Mouse (Mus musculus) neural tube, embryonic 13.5 days (tissue): ENCODE data around the gene Fam25c. TPM values are rescaled to one million over a fixed set of nuclear protein-coding genes. Genes with fewer than 3 reads are reported as not detected.

Experiments used
- ATAC-seq: fragments of 200-750 bp; cut with Nextera tagmentation; 2 replicates; pipeline ENCODE4 v1.8.0; 2017; ENCODE audit warnings: low read depth, mild to moderate bottlenecking, moderate TSS enrichment, moderate library complexity
- H3K27ac ChIP-seq: fragments of 300-500 bp; sonication (generic); replicated peaks from 2 replicates; pipeline ENCODE4 v1.5.1; 2015; ENCODE audit warnings: moderate library complexity, mild to moderate bottlenecking, inconsistent platforms
- H3K27me3 ChIP-seq: fragments of 300-500 bp; sonication (generic); 2 replicates; pipeline ENCODE4 v1.6.1; 2015; ENCODE audit warnings: mild to moderate bottlenecking, inconsistent platforms
- H3K36me3 ChIP-seq: fragments of 300-500 bp; sonication (generic); 2 replicates; pipeline ENCODE4 v1.6.1; 2015; ENCODE audit warnings: mild to moderate bottlenecking, inconsistent platforms
- H3K4me1 ChIP-seq: fragments of 300-500 bp; sonication (generic); replicated peaks from 2 replicates; pipeline ENCODE4 v1.6.1; 2015; ENCODE audit warnings: inconsistent platforms
- H3K4me2 ChIP-seq: fragments of 300-500 bp; sonication (generic); 2 replicates; pipeline ENCODE4 v1.6.1; 2015; ENCODE audit warnings: inconsistent platforms, mild to moderate bottlenecking, moderate library complexity
- H3K4me3 ChIP-seq: fragments of 300-500 bp; sonication (generic); 2 replicates; pipeline ENCODE4 v1.5.1; 2015; ENCODE audit warnings: mild to moderate bottlenecking, inconsistent platforms
- H3K9ac ChIP-seq: fragments of 300-500 bp; sonication (generic); 2 replicates; pipeline ENCODE4 v1.6.1; 2015; ENCODE audit warnings: moderate library complexity, mild to moderate bottlenecking, inconsistent platforms
- H3K9me3 ChIP-seq: fragments of 300-500 bp; sonication (generic); 2 replicates; pipeline ENCODE4 v1.6.1; 2016; ENCODE audit warnings: inconsistent platforms
- WGBS: fragments of 180-500 bp; shearing (Covaris S2); methylation state at CpG from one replicate; pipeline ENCODE4 v1.1.7; 2015; 5-methylcytosine and 5-hydroxymethylcytosine counted together
- polyA plus RNA-seq: library from polyadenylated mRNA; unstranded; fragments of >200 nt; fragmentation: Nextera tagmentation; extraction: Ambion mirVana; gene quantifications from 2 replicates; pipeline ENCODE4 v1.2.1, GENCODE M21; 2015

Gene Fam25c
- polyA plus RNA-seq, 1 experiment from 2014 or later, result not detected

DNA sequence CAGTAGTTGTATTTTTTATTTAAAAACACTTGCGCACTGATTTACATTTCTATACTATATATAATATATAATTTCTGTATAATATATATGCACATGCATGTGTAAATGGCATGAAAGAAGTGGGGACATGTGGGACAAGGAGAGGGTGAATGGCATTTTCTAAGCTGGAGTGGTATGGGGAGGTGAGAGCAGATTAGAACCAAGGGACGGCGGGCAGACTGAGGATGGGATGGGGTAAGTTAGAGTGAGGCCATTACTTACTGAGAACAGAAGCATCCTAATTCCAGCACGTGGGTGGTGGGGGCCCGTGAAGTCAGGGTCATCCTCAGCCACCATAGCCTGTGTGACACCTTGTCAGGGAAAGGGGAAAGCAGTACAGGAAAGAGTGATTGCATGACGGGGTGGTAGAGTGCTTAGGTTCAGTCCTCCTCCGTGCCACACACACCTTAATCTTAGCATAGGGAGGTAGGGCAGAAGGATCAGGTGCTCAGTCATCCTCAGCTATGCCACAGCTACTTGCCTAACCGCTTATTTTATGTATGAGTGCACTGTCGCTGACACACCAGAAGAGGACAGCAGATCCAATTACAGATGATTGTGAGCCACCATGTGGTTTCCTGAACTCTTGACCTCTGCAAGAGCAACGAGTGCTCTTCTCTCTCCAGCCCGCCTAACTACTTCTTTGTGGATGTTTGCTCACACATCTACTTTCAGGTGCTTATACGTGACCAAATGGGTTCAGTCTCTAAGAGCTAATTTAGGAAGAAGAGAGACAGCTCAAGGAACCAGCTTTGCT is 9.3 kb downstream of the Fam25c start:
- Histone ChIP-seq H3K36me3 (peaks cover 32% of the 10 kb centered on the region), H3K9ac (no peak overlapping the region), H3K9me3 (no peaks in the 10 kb centered on the region), H3K4me3 (no peak overlapping the region), H3K4me1 (no peaks in the 10 kb centered on the region), H3K27me3 (no peaks in the 10 kb centered on the region), H3K27ac (no peak overlapping the region), H3K4me2 (no peak overlapping the region)
- WGBS, result 60% methylated on average over 12 of the region's 12 CpGs
- 0 out of 2 replicates have a peak, but pooled peaks have one; percentile 40 for ATAC-seq

DNA sequence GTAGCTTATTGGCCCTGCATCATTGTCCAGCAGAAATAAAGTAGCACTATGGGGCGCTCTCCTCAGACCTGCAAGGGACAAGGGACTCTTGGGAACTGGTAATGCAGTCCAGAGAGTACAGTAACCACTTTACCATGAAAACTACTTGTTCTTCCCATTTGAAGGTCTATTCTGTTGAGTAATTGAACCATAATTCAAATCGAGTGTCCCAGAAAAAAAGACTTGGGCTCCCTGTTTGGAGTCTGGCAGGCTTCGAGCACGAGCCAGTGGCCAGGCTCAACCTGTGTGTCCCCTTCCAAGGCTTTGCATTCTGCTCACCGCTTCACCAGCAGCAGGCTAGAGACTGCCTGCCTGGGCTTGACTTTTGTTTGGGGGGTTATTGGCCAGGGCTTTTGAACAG is 10.9 kb downstream of the Fam25c start:
- H3K4me1 ChIP-seq, result no peaks in the 10 kb centered on the region
- WGBS, result 84% methylated on average over 5 of the region's 5 CpGs

DNA sequence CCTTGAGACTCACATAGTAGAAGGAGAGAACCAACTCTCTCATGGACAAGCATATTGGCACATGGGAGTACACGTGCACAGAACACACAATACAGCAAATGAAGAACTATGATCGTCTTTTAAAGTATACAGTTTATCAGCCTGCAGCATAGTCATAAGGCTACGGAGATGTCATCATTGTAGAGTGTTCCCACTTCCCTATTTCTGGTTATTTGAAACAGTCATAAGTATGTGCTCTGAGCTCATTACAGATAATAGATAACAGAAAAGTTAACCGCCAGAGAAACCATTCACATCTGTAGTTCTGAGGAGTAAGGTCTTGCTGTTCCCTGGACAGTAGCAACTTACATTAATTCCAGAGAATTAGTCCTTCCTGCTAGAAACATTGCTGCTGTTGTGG is 12.2 kb downstream of the Fam25c start:
- WGBS, result 95% methylated on average over 4 of the region's 4 CpGs

More for the DNA sequence above, 10.9 kb downstream of the Fam25c start:
- H3K9ac ChIP-seq, result no peak overlapping the region
- H3K9me3 ChIP-seq, result no peaks in the 10 kb centered on the region
- peaks cover 47% of the 10 kb centered on the region for H3K36me3 ChIP-seq
- no peak overlapping the region for H3K27ac ChIP-seq
- H3K4me2 ChIP-seq, result no peak overlapping the region
- ATAC-seq, result no peak
- H3K4me3 ChIP-seq, result no peak overlapping the region
- no peaks in the 10 kb centered on the region for H3K27me3 ChIP-seq

DNA sequence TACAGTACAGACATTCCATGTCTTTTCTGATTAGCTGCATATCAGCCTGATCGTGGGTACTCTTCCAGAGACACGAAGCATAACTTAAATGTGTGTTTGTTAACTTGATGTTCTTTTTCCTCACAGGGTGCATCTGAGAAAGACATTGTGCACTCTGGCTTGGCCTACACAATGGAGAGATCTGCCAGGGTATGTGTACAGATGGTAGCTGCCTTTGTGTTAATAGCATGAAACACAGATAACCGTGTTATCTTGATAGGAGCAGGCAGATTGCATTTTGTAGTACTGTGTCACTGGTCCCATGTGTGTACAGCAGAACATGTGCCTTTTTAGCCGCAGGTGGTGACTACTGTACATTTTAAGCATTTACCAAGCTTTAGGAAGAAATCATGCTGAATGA is 13.2 kb downstream of the Fam25c start:
- no peak overlapping the region for H3K4me3 ChIP-seq
- H3K4me1 ChIP-seq, result no peaks in the 10 kb centered on the region
- 91% methylated on average over 4 of the region's 4 CpGs for WGBS
- H3K27me3 ChIP-seq, result no peaks in the 10 kb centered on the region
- no peaks in the 10 kb centered on the region for H3K9me3 ChIP-seq
- H3K4me2 ChIP-seq, result no peak overlapping the region
- peaks cover 69% of the 10 kb centered on the region for H3K36me3 ChIP-seq
- H3K27ac ChIP-seq, result no peak overlapping the region
- no peak overlapping the region for H3K9ac ChIP-seq
- no peak for ATAC-seq

More for the DNA sequence above, 12.2 kb downstream of the Fam25c start:
- H3K4me3 ChIP-seq, result no peak overlapping the region
- ATAC-seq, result no peak
- H3K4me1 ChIP-seq, result no peaks in the 10 kb centered on the region
- no peaks in the 10 kb centered on the region for H3K9me3 ChIP-seq
- no peak overlapping the region for H3K9ac ChIP-seq
- H3K27ac ChIP-seq, result no peak overlapping the region
- no peak overlapping the region for H3K4me2 ChIP-seq
- H3K27me3 ChIP-seq, result no peaks in the 10 kb centered on the region
- peaks cover 58% of the 10 kb centered on the region for H3K36me3 ChIP-seq

DNA sequence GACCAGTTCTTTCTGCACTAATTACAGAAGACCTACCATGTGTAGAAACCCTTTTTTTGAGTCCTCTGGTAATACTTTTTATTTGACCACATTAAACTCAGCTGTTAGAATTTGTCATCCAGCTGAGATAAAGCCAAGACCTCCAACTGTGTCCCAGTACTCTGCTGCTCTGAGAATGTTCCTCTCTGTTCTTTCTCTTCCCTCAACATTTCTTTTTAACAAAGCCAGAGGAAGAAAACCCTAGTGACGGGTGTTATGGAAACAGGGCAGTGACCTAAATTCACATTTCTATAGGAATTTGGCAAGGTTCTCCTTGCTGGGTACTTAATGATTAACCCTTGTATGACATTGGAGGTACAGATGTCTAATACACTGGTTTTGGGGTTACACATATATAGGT is 15.8 kb downstream of the Fam25c start:
- WGBS, result 54% methylated on average over 1 of the region's 1 CpGs
- Histone ChIP-seq H3K27ac (no peak overlapping the region), H3K27me3 (no peaks in the 10 kb centered on the region), H3K4me2 (no peak overlapping the region), H3K9me3 (no peaks in the 10 kb centered on the region), H3K4me1 (no peaks in the 10 kb centered on the region), H3K9ac (no peak overlapping the region), H3K4me3 (no peak overlapping the region), H3K36me3 (peaks cover 92% of the 10 kb centered on the region)
- ATAC-seq, result no peak

DNA sequence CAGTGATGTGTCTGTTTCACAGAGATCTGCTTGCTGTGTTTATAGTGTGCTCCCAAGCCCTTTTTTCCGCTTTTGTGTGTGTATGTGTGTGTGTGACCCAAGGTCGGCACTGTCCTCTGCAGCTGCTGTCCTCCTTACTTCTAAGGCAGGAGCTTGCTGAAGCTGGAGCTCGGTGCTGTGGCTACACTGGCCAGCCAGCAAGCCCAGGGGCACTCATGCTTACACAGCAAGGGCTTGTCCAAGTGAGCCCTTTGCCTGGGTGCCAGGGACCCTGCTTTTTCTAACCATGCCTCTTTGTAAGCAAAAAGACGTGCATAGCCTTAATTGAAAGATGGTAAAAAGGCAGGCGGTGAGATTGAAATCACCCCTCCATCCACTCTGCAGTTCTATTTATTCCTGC is 22.8 kb downstream of the Fam25c start:
- Histone ChIP-seq H3K4me1 (no peaks in the 10 kb centered on the region), H3K27me3 (no peaks in the 10 kb centered on the region), H3K9ac (no peak overlapping the region), H3K27ac (peak overlapping the region; percentile 59), H3K4me2 (no peak overlapping the region), H3K9me3 (no peaks in the 10 kb centered on the region), H3K4me3 (no peak overlapping the region), H3K36me3 (peaks cover 89% of the 10 kb centered on the region)
- peak; percentile 44 for ATAC-seq
- 79% methylated on average over 5 of the region's 5 CpGs for WGBS

DNA sequence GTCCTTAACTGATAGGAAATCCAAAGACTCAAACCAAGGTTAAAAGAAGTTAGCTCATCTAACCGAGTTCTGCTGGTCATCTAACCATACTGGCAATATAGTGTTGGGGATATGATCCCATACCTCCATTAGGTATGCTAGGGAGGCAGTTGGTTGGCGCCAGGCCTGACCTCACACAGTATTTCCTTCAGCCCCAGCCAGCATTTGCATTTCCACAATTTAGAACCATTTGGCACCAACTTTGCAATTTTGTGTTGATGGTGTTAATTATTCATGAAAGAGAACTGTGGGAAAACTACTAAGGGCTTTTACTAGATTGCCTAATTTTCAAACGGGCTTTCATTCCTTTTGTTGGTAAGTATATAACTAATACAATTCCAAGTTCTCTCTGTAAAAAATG is 23.3 kb downstream of the Fam25c start:
- Histone ChIP-seq H3K9me3 (no peaks in the 10 kb centered on the region), H3K9ac (no peak overlapping the region), H3K4me1 (no peaks in the 10 kb centered on the region), H3K4me3 (no peak overlapping the region), H3K4me2 (no peak overlapping the region), H3K27me3 (no peaks in the 10 kb centered on the region), H3K36me3 (peaks cover 85% of the 10 kb centered on the region), H3K27ac (peak overlapping the region; percentile 4; the same call in 1 of the 2 replicates)
- WGBS, result 80% methylated on average over 3 of the region's 3 CpGs
- no peak for ATAC-seq

DNA sequence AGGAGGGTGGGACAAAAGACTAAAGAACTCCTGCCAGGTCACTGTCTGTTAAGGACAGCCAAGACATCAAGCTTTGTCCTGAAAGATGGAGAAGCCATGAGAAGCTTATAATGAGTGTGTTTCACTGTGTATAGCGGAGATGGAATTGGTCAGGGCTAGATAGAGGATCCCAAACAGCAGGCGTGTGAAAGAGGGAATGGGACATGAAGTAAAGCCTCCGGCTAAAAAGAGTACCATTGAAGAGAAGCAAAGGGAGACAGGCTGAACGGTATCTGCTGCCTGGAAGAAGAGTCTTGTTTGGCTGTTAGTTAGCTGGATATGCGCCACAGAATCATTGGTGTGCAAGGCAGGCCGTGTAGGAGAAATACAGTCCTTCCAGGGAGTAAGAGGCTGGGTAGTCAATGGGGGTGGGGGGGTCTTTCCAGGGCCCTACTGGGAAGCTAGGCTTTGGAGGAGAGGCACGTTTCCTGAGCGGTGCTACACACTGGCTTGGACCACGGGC is 24.5 kb downstream of the Fam25c start:
- H3K27ac ChIP-seq, result 0 out of 2 replicates have a peak overlapping the region, but pooled peaks have one; percentile 38
- peak; percentile 84 for ATAC-seq
- WGBS, result 78% methylated on average over 9 of the region's 9 CpGs
- H3K27me3 ChIP-seq, result no peaks in the 10 kb centered on the region
- H3K4me3 ChIP-seq, result no peak overlapping the region
- H3K4me1 ChIP-seq, result no peaks in the 10 kb centered on the region
- peaks cover 84% of the 10 kb centered on the region for H3K36me3 ChIP-seq
- H3K9me3 ChIP-seq, result no peaks in the 10 kb centered on the region
- no peak overlapping the region for H3K4me2 ChIP-seq
- H3K9ac ChIP-seq, result no peak overlapping the region

DNA sequence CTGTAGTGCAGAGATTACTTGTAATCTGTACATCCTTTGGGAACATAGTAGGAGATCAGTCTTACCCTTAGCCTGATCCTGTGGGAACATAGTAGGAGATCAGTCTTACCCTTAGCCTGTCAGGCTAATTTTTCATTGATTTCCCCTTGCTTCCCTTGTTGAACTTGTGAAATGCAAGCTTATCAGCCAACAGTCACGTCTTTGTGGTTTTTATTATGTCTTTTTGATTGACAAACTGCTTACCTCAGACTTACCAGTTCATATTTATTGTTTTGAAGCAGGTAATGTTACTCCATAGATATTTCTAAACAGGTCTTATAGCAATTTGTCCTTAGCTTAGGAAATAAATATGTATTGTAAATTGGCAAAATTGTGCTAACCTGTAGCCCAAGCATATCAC is 27.6 kb downstream of the Fam25c start:
- no peak overlapping the region for H3K4me3 ChIP-seq
- H3K27ac ChIP-seq, result no peak overlapping the region
- no peaks in the 10 kb centered on the region for H3K27me3 ChIP-seq
- H3K4me1 ChIP-seq, result no peaks in the 10 kb centered on the region
- no peak for ATAC-seq
- no peaks in the 10 kb centered on the region for H3K9me3 ChIP-seq
- no peak overlapping the region for H3K4me2 ChIP-seq
- H3K9ac ChIP-seq, result no peak overlapping the region
- H3K36me3 ChIP-seq, result peaks cover 80% of the 10 kb centered on the region
- WGBS, result 86% methylated on average over 1 of the region's 1 CpGs

DNA sequence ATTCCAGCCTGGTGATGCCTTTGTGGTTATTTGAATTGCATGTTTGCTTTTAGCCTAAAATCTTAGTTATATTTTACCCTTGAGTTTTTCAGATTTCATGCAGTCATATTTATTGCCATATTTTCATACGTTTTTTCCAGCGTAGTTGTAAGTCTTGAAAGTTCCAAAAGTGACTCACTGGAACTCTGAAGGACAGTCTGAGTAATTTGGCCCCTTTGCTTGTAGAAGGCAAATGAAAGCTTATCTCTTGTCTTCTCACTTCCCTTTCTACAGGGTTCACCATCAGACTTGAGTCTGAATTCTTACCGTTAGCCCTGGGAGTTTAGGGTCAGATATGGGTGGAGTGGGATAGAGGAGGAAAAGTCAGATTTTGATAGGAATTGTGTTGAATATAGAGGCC is 28.6 kb downstream of the Fam25c start:
- ATAC-seq, result no peak
- 91% methylated on average over 3 of the region's 3 CpGs for WGBS

DNA sequence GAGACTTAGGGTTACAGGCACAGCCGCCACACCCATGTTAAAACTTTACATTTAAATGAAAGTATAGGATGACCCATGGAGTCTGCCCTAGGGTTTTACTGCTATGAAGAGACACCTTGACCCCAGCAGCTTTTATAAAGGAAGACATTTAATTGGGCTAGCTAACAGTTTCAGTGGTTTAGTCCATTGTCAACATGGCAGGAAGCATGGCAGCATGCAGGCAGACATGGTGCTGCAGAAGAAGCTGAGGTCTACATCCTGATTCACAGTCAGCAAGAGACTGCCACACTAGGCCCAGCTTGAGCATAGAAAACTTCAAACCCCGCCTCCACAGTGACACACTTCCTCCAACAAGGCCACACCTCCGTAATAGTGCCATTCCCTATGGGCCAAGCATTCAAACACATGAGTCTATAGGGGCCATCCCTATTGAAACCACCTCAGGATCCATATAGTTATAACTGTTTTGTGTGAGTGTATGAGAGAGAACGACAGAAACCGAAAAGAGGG is 31.6 kb downstream of the Fam25c start:
- H3K36me3 ChIP-seq, result peaks cover 66% of the 10 kb centered on the region
- 97% methylated on average over 5 of the region's 5 CpGs for WGBS
- no peak overlapping the region for H3K27ac ChIP-seq
- no peaks in the 10 kb centered on the region for H3K27me3 ChIP-seq
- H3K9ac ChIP-seq, result no peak overlapping the region
- H3K9me3 ChIP-seq, result no peaks in the 10 kb centered on the region
- H3K4me1 ChIP-seq, result no peaks in the 10 kb centered on the region
- no peak overlapping the region for H3K4me3 ChIP-seq
- no peak overlapping the region for H3K4me2 ChIP-seq
- ATAC-seq, result no peak

More for the DNA sequence above, 28.6 kb downstream of the Fam25c start:
- H3K4me2 ChIP-seq, result no peak overlapping the region
- H3K27me3 ChIP-seq, result no peaks in the 10 kb centered on the region
- H3K4me1 ChIP-seq, result no peaks in the 10 kb centered on the region
- no peak overlapping the region for H3K27ac ChIP-seq
- no peaks in the 10 kb centered on the region for H3K9me3 ChIP-seq
- peaks cover 75% of the 10 kb centered on the region for H3K36me3 ChIP-seq
- H3K4me3 ChIP-seq, result no peak overlapping the region
- H3K9ac ChIP-seq, result no peak overlapping the region

DNA sequence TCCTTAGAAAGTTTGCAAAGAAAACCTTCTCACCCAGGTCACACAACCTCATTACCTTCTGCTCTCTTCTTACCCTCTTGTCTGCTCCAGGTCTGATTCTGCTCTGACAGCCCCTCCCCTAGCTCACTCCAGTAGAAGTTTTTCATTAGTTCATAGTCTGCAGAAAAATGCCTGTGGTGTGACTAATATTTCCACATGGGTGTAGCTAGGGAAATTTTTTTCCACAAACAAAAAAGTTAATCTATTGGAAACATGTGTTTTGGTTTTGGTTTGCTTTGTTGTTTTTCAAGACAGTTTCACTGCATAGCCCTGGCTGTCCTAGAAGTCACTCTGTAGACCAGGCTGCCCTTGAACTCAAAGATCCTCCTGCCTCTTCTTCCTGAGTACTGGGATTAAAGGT is 37.1 kb downstream of the Fam25c start:
- Histone ChIP-seq H3K36me3 (peaks cover 26% of the 10 kb centered on the region), H3K4me1 (peaks cover 24% of the 10 kb centered on the region), H3K27me3 (no peaks in the 10 kb centered on the region), H3K4me3 (no peak overlapping the region), H3K27ac (no peak overlapping the region), H3K9ac (no peak overlapping the region), H3K4me2 (no peak overlapping the region), H3K9me3 (no peaks in the 10 kb centered on the region)
- no peak for ATAC-seq
